Mouse (Mus musculus) cerebellum, adult 9-11 months (tissue): ENCODE results near the gene Wwox.
A peak's percentile ranks its signal among the peaks of the same experiment; 100 is the strongest.

Source experiments
- DNase-seq: peaks from one replicate; pipeline ENCODE4 v3.0.0; 2022

Gene Wwox

GRCm38 (mm10) chr8:114927412-114927811 is 488.0 kb downstream of the Wwox start:
- no peak for DNase-seq

GRCm38 (mm10) chr8:114927917-114928316 is 488.5 kb downstream of the Wwox start:
- DNase-seq: no peak

GRCm38 (mm10) chr8:114929597-114929996 is 490.1 kb downstream of the Wwox start:
- DNase-seq: no peak

GRCm38 (mm10) chr8:114932071-114932630 is 492.7 kb downstream of the Wwox start:
- DNase-seq: no peak

GRCm38 (mm10) chr8:114933248-114933647 is 493.8 kb downstream of the Wwox start:
- no peak for DNase-seq

GRCm38 (mm10) chr8:114936887-114937286 is 497.4 kb downstream of the Wwox start:
- DNase-seq: no peak

GRCm38 (mm10) chr8:114939338-114939737 is 499.9 kb downstream of the Wwox start:
- no peak for DNase-seq

- DNase-seq: peak; percentile 13
Observed at GRCm38 (mm10) chr8:114941096-114941495, 501.6 kb downstream of the Wwox start.

- DNase-seq: no peak
Observed at GRCm38 (mm10) chr8:114941644-114942043, 502.2 kb downstream of the Wwox start.

GRCm38 (mm10) chr8:114947921-114948320 is 508.5 kb downstream of the Wwox start:
- DNase-seq: no peak

DNA sequence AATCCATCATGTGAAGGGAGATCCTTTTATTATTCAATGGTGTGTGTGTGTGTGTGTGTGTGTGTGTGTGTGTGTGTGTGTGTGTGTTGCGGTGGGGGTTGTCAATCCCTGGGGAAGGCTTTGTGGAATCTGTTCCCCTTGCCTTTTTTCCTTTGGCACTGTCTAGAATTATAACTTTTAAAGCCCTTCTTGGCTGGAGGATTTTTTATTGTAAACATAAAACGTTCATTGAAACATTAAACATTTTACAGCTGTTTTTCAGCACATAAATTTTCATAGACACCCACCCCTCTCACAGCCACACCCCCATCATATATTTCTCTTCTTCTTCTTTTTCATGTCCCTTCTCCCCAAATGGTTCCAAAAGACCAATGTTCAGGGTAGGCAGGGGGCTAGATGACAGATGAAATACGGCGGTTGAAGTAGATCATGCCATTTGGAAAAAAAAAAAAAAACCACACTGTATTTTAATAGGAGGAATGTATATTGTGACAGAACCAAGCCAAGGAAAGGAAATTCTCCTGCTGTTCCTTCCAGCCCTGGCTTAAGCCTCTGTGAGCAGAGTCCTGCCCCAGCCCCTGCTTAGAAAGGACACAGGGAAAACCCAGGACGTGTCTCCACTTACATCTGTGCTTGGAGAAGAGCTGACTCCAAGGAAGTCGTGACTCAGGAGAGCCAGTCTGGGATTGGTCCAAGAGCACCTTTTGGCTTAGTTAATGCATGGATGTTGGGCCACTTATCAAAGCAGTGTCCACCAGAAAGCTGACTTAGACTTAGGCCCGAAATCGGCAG is 517.1 kb downstream of the Wwox start:
- no peak for DNase-seq

DNA sequence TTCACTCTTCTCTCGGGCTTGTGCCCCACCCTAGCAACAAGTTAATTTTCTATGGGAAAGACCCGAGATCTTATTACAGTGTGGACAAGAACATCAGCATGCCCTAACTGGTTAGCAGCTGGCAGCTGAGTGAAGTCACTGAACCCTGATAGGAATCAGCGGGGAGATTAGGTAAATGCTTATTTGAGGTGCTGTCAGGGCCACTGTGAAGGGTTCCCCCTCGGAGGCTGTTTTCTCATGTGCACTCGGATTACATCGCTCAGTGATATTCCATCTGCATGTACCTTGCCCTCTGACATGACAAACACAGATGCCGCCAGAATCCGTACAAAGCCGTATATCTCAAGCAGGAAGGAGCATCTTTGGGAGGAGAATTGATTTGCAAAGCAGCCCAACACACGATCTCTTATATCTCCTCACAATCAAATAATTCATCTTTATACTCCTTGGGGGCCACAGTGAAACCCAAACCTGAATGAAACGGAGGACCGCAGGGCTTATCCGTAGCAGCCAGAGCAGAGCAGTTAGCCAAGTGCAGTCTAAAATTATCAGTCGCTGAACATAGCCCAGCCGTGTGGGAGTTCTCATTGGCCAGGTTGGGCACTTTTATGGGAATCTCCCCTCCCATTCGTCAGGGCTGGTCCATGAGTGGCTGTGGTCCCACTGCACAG is 519.1 kb downstream of the Wwox start:
- DNase-seq: no peak

GRCm38 (mm10) chr8:114959406-114959805 is 520.0 kb downstream of the Wwox start:
- no peak for DNase-seq

DNA sequence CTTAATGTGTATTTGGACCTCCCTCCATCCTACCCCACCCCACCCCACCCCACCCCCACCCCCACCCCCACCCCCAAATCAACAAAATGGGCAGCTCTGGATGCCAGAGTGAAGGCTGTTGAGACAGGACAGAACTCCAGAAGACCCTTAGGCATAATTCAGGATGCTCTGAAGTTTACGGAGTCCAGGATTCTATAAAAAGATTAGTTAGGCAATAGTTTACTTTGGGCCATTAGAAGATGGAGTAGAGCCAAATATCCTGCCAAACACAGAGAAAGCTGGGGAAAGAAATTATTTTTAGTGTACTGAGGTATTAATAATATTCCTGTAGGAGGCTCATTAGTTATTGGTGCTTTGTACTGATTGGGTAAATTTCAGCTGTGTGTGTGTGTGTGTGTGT is 523.0 kb downstream of the Wwox start:
- DNase-seq: no peak

GRCm38 (mm10) chr8:114963282-114963681 is 523.8 kb downstream of the Wwox start:
- no peak for DNase-seq

DNA sequence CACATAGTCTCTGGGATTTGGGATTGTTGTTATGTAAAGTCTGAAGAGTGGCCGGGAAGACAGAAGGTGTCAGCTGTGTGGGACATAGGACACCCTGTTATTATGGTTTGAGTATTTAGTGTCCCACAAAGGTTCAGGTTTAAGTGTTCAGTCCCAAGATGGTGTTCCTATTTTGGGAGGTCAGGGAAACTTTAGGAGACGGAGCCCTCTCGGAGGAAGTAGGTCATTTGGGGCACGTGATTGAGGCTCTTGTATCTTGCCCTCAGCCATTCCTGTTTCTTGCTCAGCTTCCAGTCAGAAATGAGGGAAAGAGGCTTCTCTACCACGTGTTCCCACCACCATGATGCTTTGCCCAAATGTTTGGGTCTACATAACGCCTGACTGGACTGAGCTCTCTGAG is 524.8 kb downstream of the Wwox start:
- DNase-seq: no peak

- DNase-seq: no peak
Observed at GRCm38 (mm10) chr8:114968842-114969241, 529.4 kb downstream of the Wwox start.

DNA sequence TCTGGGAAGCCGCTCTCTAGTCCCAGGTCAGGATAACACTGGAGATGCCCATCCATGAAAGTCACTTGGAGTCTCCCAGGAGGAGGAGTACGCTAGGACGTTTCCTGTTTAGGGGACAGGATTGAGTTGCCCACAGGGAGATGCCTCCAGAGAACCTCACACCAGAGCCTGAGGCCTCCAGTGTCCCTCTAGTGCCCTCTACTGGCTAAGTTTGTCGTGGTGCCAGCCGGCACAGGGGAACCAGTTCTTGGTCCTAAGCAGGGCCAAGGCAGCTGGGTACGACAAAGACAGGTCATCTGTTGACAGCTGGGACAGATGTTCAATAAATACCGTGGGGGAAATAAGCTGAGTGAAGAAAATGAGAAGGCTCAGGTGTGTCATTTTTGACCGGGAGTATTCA is 531.9 kb downstream of the Wwox start:
- DNase-seq: peak; percentile 78

- no peak for DNase-seq
Observed at GRCm38 (mm10) chr8:114973002-114973461, 533.6 kb downstream of the Wwox start.

DNA sequence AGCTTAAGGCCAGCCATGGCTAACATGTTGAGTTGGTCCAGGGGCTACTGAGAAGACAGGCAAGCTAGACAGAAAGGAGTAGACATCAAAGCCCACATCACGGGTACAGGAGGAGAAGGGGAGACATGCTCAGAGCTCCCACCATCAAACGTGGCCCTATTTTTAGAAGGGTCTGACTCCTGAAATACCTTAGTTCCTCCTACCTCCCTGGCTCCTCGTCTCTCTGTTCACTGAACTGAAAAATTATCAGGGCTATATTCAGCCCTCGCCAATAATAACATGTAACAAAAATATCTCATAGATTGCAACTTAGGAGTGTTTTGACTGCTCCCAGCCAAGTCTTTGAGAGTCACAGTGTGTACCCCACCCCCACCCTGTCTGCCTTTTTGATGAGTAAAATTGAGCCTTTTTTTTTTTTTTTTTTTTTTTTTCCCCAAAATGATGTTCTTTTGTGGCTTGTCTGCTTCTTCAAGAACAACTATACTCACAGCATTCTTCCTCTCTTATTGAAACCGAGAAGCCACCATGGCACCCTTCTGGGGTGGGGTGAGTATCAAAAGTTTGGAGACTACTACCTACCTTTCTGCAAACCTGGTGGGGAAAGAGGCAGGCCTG is 535.0 kb downstream of the Wwox start:
- DNase-seq: no peak

DNA sequence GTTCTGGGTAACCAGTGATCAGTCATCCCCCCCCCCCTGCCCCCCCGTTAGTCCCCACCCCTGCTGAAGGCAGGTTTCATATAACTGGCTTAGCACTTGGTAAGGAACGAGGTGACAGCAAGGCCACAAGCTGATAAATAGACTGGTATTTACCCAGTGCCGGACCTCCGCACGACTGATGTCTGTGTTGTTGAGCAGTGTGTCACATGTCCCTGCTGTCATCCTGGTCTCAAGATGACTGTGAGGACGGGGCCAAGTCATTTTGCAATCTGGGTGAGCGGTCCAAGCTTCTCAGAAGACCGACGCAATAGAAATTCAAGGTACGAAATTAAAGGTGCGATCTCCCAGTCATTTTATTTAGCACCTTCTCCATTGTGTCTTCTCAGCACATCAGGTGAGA is 538.3 kb downstream of the Wwox start:
- no peak for DNase-seq

- DNase-seq: no peak
Observed at GRCm38 (mm10) chr8:114978206-114978960, 538.9 kb downstream of the Wwox start.

DNA sequence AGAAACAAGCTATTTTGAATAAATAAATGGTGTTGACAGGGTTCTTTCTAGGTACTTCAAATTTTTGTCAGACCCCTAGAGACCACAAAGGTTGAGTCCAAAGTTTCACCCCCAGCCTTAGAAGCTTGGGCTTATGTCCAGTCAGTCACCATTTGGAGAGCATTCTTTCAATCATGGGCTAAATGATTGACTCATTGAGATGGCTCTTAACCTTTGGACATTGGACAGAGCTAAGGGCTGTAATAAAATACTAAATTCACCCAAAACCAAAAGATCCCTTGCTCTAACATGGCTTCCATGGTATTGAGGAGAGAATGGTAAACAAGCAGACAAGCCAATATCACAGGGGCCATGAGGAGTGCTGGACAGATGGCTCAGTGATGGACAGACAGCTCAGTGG is 540.2 kb downstream of the Wwox start:
- no peak for DNase-seq
